Mouse (Mus musculus) testis, adult 2 months (tissue): Measurements from ENCODE around the gene Csnk2b. TPM values are rescaled to one million over a fixed set of nuclear protein-coding genes. Genes with fewer than 3 reads are reported as not detected.

Source experiments
- H3K27ac ChIP-seq: fragments of 200-500 bp; 2 replicates; pipeline ENCODE4 v1.5.1; 2012; ENCODE audit warnings: low read depth, low read length; ENCODE audit not compliant: control insufficient read depth, insufficient read depth
- H3K27me3 ChIP-seq: fragments of 200-500 bp; 2 replicates; pipeline ENCODE4 v1.6.1; 2012; ENCODE audit warnings: mild to moderate bottlenecking, low read length, moderate library complexity; ENCODE audit not compliant: control insufficient read depth, insufficient read depth
- H3K36me3 ChIP-seq: fragments of 200-500 bp; 2 replicates; pipeline ENCODE4 v1.6.1; 2012; ENCODE audit warnings: mild to moderate bottlenecking, low read length; ENCODE audit not compliant: control insufficient read depth, insufficient read depth
- H3K4me1 ChIP-seq: fragments of 200-500 bp; 2 replicates; pipeline ENCODE4 v1.6.1; 2012; ENCODE audit warnings: low read length; ENCODE audit not compliant: control insufficient read depth, insufficient read depth
- H3K4me3 ChIP-seq: fragments of 200-500 bp; 2 replicates; pipeline ENCODE4 v1.5.1; 2012; ENCODE audit warnings: low read depth, mild to moderate bottlenecking, low read length, moderate library complexity, mixed read lengths; ENCODE audit not compliant: control insufficient read depth
- CTCF ChIP-seq: fragments of 200-500 bp; IDR thresholded peaks from 2 replicates; pipeline ENCODE4 v1.5.1; 2012; ENCODE audit warnings: low read depth, mild to moderate bottlenecking, inconsistent platforms, low read length, moderate library complexity; ENCODE audit not compliant: control insufficient read depth, insufficient read depth, insufficient replicate concordance
- POLR2A ChIP-seq: fragments of 200-500 bp; IDR thresholded peaks from 2 replicates; pipeline ENCODE4 v1.6.1; 2012; ENCODE audit warnings: low read depth, mild to moderate bottlenecking, inconsistent platforms, low read length, moderate library complexity; ENCODE audit not compliant: control insufficient read depth
- polyA plus RNA-seq: library from polyadenylated mRNA; depleted of rRNA; stranded (reverse); fragments of >200 nt; gene quantifications from 2 replicates; pipeline ENCODE4 v1.2.3, GENCODE M21; 2012

Gene Csnk2b
- polyA plus RNA-seq, 1 experiment, result 3,228 TPM

DNA sequence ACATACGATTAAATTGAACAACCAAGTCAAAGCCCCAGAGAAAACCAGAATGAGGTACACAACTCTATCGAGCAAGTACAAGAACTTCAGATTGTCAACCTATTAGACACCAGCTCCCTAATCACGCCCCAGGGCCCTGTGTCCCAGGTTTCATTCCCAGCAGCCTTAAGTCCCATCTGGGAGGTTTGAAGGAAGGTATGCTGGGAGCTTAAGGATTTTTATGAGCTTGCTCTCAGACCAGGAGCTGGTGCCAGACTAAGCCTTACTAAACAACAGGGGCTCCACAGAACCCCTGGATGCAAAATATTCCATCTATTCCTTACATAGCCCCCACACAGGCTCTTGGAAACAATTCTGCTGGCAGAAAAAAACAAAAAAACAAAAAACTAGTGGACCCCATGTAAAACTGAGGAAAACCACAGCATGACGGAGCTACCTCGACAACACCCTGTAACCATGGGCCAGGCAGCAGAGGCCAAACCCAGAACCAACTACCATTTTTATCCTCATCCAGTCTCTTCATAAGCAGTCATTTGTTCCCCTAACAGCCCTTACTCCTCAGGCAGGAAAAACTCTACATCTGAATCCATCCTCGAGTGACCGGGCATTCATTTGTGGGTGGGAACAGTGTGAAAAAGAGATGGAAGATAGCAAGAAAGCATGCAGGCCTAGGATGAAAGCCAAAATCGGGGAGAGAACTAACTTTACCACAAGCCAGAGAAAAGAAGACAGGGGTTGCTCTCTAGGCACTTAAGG lies 41.7 kb upstream of the Csnk2b start:
- Histone ChIP-seq H3K4me3 (peak overlapping the region; percentile 94), H3K36me3 (peaks cover 10% of the 10 kb centered on the region), H3K4me1 (peaks cover 4% of the 10 kb centered on the region), H3K27ac (peak overlapping the region; percentile 99), H3K27me3 (no peaks in the 10 kb centered on the region)
- no peak for TF ChIP-seq POLR2A
- TF ChIP-seq CTCF, result no peak

DNA sequence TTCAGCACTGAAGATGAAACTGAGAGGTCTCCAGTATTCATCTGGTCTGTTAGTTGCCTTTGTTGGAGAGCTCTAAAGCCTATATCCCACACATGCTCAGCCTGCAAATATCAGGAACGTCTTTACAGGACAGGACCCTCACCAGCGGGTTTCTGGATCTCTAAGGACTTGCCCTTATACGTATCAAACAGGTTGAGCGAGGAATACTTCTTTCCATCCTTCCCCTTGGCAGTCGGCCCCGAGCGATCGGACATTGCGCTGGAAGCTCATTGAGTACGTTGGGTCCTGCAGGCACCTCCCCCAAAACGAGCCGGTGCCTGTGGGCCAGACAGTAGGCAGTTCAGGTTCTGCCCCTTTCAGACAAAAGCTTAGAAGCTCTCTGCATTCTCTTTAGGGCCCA lies 40.9 kb upstream of the Csnk2b start:
- TF ChIP-seq POLR2A (no peak), CTCF (no peak)
- Histone ChIP-seq H3K4me3 (peak overlapping the region; percentile 47), H3K27me3 (no peaks in the 10 kb centered on the region), H3K36me3 (peaks cover 10% of the 10 kb centered on the region), H3K27ac (no peak overlapping the region), H3K4me1 (peaks cover 4% of the 10 kb centered on the region)

- Histone ChIP-seq H3K27me3 (no peaks in the 10 kb centered on the region), H3K4me3 (no peak overlapping the region; the same call in none of the 2 replicates), H3K27ac (no peak overlapping the region), H3K4me1 (peaks cover 4% of the 10 kb centered on the region), H3K36me3 (peaks cover 10% of the 10 kb centered on the region)
- TF ChIP-seq CTCF (no peak), POLR2A (no peak)
Observed at GRCm38 (mm10) chr17:35162121-35162520, 40.3 kb upstream of the Csnk2b start.

GRCm38 (mm10) chr17:35161421-35161820 lies 39.6 kb upstream of the Csnk2b start:
- no peak overlapping the region for H3K27ac ChIP-seq
- peaks cover 15% of the 10 kb centered on the region for H3K36me3 ChIP-seq
- H3K4me3 ChIP-seq, result no peak overlapping the region
- H3K27me3 ChIP-seq, result no peaks in the 10 kb centered on the region
- no peak for TF ChIP-seq CTCF
- no peak for TF ChIP-seq POLR2A
- H3K4me1 ChIP-seq, result peaks cover 6% of the 10 kb centered on the region

GRCm38 (mm10) chr17:35159638-35160037 lies 37.8 kb upstream of the Csnk2b start:
- Histone ChIP-seq H3K4me3 (no peak overlapping the region), H3K27ac (no peak overlapping the region), H3K36me3 (peaks cover 24% of the 10 kb centered on the region), H3K27me3 (no peaks in the 10 kb centered on the region), H3K4me1 (peaks cover 6% of the 10 kb centered on the region)
- TF ChIP-seq POLR2A, result no peak
- no peak for TF ChIP-seq CTCF

DNA sequence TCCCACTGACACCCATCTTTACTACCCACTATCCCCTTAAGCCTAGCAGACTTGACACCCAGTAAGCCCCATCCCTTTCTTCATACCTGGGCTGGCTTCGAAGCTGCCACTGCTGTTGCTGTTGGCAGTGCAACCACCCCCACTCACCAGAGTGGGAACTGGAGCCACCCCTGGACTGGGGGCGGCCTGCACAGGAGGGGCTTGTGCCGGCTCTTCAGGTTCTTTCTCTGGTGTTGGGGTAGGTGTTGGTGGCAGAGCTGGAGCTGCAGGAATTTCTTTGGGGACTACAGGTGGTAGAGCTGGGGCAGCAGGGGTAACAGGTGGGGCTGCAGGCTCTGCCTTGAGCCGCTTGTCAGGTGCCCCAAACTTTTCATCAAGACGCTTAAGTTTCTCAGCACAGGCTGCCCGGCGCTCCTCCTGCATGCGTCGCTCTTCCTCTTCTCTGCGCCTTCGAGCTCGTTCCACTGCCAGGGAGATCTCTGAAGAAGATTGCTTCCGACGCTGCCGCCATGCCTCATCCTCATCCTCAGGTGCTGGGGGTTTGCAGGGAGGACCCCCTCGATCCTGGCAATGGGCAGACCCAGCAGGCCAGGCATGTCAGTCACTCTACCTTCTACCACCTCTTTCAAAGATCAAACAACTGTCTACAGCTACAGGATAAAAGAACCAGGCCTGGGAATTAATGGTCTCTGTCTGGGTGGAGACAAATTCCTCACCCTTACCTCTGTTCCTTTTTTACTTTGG lies 37.2 kb upstream of the Csnk2b start:
- TF ChIP-seq CTCF (no peak), POLR2A (no peak)
- H3K4me3 ChIP-seq, result no peak overlapping the region
- no peak overlapping the region for H3K27ac ChIP-seq
- H3K4me1 ChIP-seq, result peaks cover 6% of the 10 kb centered on the region
- H3K36me3 ChIP-seq, result peaks cover 24% of the 10 kb centered on the region
- H3K27me3 ChIP-seq, result no peaks in the 10 kb centered on the region

DNA sequence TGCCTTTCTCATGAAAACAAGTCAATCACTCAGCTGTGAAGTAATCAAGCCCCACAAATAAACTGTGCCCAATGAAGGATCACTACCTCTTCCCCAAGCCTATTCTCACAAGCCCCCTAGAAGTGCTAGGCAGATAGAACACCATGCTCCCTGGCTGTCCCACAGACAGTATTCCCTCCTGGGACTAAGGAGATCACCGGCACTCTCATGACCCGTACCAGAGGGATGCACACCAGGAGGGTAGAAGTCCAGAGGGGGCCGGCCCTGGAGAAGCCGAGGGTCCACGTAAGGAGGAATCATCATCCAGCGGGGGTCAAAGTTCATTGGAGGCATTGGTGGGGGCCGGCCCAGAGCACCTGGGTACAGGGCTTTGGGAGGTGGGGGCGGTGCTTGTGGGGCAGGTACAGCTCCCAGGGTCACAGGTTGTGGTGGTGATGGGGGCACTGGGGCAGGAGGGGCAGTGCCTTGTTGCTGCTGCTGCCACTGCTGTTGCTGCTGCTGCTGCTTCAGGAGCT lies 35.9 kb upstream of the Csnk2b start:
- H3K4me3 ChIP-seq, result no peak overlapping the region
- H3K27ac ChIP-seq, result no peak overlapping the region
- no peaks in the 10 kb centered on the region for H3K27me3 ChIP-seq
- TF ChIP-seq POLR2A (no peak), CTCF (no peak)
- peaks cover 28% of the 10 kb centered on the region for H3K36me3 ChIP-seq
- H3K4me1 ChIP-seq, result peaks cover 2% of the 10 kb centered on the region
